Mouse (Mus musculus): ENCODE measurements around the gene Syce1.

- TF ChIP-seq POLR2A (IDR thresholded peaks at IDR 0.05; ENCODE audit: borderline replicate concordance, control insufficient read depth, low read depth, low read length) (no peak), CTCF (IDR thresholded peaks at IDR 0.05; ENCODE audit: control insufficient read depth, insufficient read depth, low read length) (no peak)
These were observed 7.1 kb downstream of the Syce1 start for GRCm38 (mm10) chr7:140780548-140780947.
